Mouse (Mus musculus): Measurements from ENCODE around the gene Bcl2a1b.
"Not testable (repeated sequence)": the region's sequence is repeated elsewhere in the genome, so short reads cannot be mapped to it uniquely, and the experiment has no call there.

DNA sequence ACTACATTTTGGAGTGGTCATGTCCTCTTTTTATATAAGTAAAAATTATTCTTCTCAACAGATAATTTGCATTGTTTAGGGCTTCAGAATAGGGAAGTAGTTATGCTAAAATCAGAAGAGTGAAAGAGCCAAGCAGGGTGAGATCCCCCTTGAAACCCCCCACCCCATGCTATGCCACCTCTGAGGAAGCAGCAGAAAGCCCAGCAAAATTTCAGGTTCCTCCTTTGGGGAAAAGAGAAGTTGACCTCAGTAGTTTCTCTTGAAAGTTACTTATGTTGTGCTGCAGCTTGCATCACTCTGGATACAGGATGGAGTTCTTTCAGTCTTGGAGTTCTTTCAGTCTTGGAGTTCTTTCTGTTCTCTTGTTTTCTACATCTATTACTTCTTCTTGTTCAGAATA is 3.5 kb upstream of the Bcl2a1b start:
- TF ChIP-seq CTCF (IDR thresholded peaks at IDR 0.05; ENCODE audit: low read depth, low read length); GATA1 (IDR thresholded peaks at IDR 0.05; ENCODE audit: borderline replicate concordance, low read length); TAL1 (conservative IDR thresholded peaks at IDR 0.05; ENCODE audit: low read depth, low read length); GATA2 (IDR thresholded peaks at IDR 0.05; ENCODE audit: borderline replicate concordance, low read depth, low read length); POLR2AphosphoS5 (IDR thresholded peaks at IDR 0.05; ENCODE audit: insufficient replicate concordance, low read depth, low read length): not testable (repeated sequence)

Data from G1E (cell line).